Mouse (Mus musculus) olfactory bulb, adult 2 months (tissue): ENCODE measurements around the gene Ghr.

Experiments used
- CTCF ChIP-seq: fragments of 200-500 bp; IDR thresholded peaks from 2 replicates; pipeline ENCODE4 v1.5.1; 2012; ENCODE audit warnings: low read depth, mild to moderate bottlenecking, low read length, moderate library complexity; ENCODE audit not compliant: insufficient read depth
- POLR2A ChIP-seq: fragments of 200-500 bp; IDR thresholded peaks from 2 replicates; pipeline ENCODE4 v1.6.1; 2012; ENCODE audit warnings: mild to moderate bottlenecking, low read depth, low read length, moderate library complexity; ENCODE audit not compliant: insufficient read depth

DNA sequence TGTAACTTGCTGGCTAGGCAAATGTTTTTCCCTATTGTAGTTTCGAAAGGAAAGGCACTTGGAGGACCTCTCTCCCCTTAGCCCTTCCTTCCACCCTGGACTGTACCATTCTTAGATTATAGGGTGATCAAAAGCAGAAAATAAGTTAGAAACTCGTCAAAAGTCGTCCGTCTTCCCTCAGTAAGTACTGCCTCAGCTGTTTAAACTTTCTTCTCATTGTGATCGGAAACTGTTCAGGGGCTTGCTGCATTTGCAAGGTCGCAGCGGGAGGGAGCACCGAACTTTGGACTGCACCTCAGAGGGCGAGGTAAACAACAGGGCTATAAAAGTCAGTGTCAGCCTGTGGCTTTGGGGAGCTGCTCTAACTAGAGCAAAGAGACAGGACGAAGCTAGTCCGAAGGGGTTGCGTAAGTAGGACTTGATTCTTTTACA, 312.6 kb downstream of the Ghr start:
- TF ChIP-seq POLR2A (no peak), CTCF (no peak)
